Mouse (Mus musculus): ENCODE measurements at regions not wholly inside any gene's neighbourhood (a gene's known extent, or its start where the extent isn't known, plus 50 kb on each side); places are given as distances from the start of the nearest gene placed in this dataset.

GRCm38 (mm10) chrX:12296264-12297053, 136.3 kb upstream of the Bcor start:
- peak; percentile 71 for DNase-seq

GRCm38 (mm10) chrX:12298609-12299008, 138.5 kb upstream of the Bcor start:
- DNase-seq, result no peak

GRCm38 (mm10) chrX:12299236-12299635, 139.1 kb upstream of the Bcor start:
- no peak for DNase-seq

- DNase-seq, result no peak
Measured at GRCm38 (mm10) chrX:12304678-12305077, 144.5 kb upstream of the Bcor start.

GRCm38 (mm10) chrX:12306940-12307339, 146.8 kb upstream of the Bcor start:
- no peak for DNase-seq

GRCm38 (mm10) chrX:12312534-12312933, 152.4 kb upstream of the Bcor start:
- DNase-seq, result peak; percentile 84

GRCm38 (mm10) chrX:12315658-12316057, 155.5 kb upstream of the Bcor start:
- no peak for DNase-seq

- peak; percentile 52 for DNase-seq
Measured at GRCm38 (mm10) chrX:12317488-12317887, 157.3 kb upstream of the Bcor start.

GRCm38 (mm10) chrX:12318848-12319651, 158.9 kb upstream of the Bcor start:
- peak; percentile 28 for DNase-seq

- DNase-seq, result no peak
Measured at GRCm38 (mm10) chrX:12322453-12322852, 162.3 kb upstream of the Bcor start.

GRCm38 (mm10) chrX:12323268-12323667, 163.1 kb upstream of the Bcor start:
- DNase-seq, result no peak

GRCm38 (mm10) chrX:12323812-12324211, 163.7 kb upstream of the Bcor start:
- DNase-seq, result no peak

- DNase-seq, result no peak
Measured at GRCm38 (mm10) chrX:12327464-12327863, 167.3 kb upstream of the Bcor start.

- no peak for DNase-seq
Measured at GRCm38 (mm10) chrX:12340561-12340960, 180.4 kb upstream of the Bcor start.

- DNase-seq, result no peak
Measured at GRCm38 (mm10) chrX:12341356-12341965, 181.3 kb upstream of the Bcor start.

GRCm38 (mm10) chrX:12344805-12345555, 184.8 kb upstream of the Bcor start:
- no peak for DNase-seq

GRCm38 (mm10) chrX:12346856-12347255, 186.7 kb upstream of the Bcor start:
- DNase-seq, result no peak

GRCm38 (mm10) chrX:12348117-12348516, 188.0 kb upstream of the Bcor start:
- peak; percentile 32 for DNase-seq

GRCm38 (mm10) chrX:12354875-12355274, 194.7 kb upstream of the Bcor start:
- DNase-seq, result no peak

- DNase-seq, result no peak
Measured at GRCm38 (mm10) chrX:12358026-12358425, 197.9 kb upstream of the Bcor start.

GRCm38 (mm10) chrX:12365582-12366323, 205.6 kb upstream of the Bcor start:
- DNase-seq, result no peak

- no peak for DNase-seq
Measured at GRCm38 (mm10) chrX:12366801-12367200, 206.6 kb upstream of the Bcor start.
